Mouse (Mus musculus): ENCODE data around the gene Sept5.

Gene Sept5

GRCm38 (mm10) chr16:18632059-18632458 is 2.3 kb upstream of the Sept5 start:
- DNase-seq (ENCODE audit: low spot score), result no peak

- DNase-seq (ENCODE audit: low spot score), result no peak
Measured at GRCm38 (mm10) chr16:18631141-18631540, 1.4 kb upstream of the Sept5 start.

- no peak for DNase-seq (ENCODE audit: low spot score)
Measured at GRCm38 (mm10) chr16:18630291-18630690, 537 bp upstream of the Sept5 start.

- no peak for DNase-seq (ENCODE audit: low spot score)
Measured at GRCm38 (mm10) chr16:18628948-18629340, 810 bp downstream of the Sept5 start.

- no peak for DNase-seq (ENCODE audit: low spot score)
Measured at GRCm38 (mm10) chr16:18628206-18628947, 1.4 kb downstream of the Sept5 start.

- DNase-seq (ENCODE audit: low spot score), result no peak
Measured at GRCm38 (mm10) chr16:18627163-18627562, 2.6 kb downstream of the Sept5 start.

GRCm38 (mm10) chr16:18626376-18626878 is 3.3 kb downstream of the Sept5 start, which contains the start of gene Gm49601:
Gene Gm49601 (minus strand): TSS chr16:18626427.
- peak; percentile 61 for DNase-seq (ENCODE audit: low spot score)

GRCm38 (mm10) chr16:18625791-18626311 is 3.9 kb downstream of the Sept5 start:
- DNase-seq (ENCODE audit: low spot score), result no peak

GRCm38 (mm10) chr16:18625097-18625496 is 4.7 kb downstream of the Sept5 start:
- no peak for DNase-seq (ENCODE audit: low spot score)

GRCm38 (mm10) chr16:18624641-18625040 is 5.1 kb downstream of the Sept5 start:
- DNase-seq (ENCODE audit: low spot score), result no peak

- no peak for DNase-seq (ENCODE audit: low spot score)
Measured at GRCm38 (mm10) chr16:18623751-18624540, 5.8 kb downstream of the Sept5 start.

- no peak for DNase-seq (ENCODE audit: low spot score)
Measured at GRCm38 (mm10) chr16:18622916-18623750, 6.6 kb downstream of the Sept5 start.

- DNase-seq (ENCODE audit: low spot score), result no peak
Measured at GRCm38 (mm10) chr16:18622019-18622418, 7.7 kb downstream of the Sept5 start, which contains the start of gene Gp1bb. Gene Gp1bb (minus strand): TSS chr16:18622403.

- no peak for DNase-seq (ENCODE audit: low spot score)
Measured at GRCm38 (mm10) chr16:18621362-18622001, 8.3 kb downstream of the Sept5 start.

GRCm38 (mm10) chr16:18620601-18621361 is 9.0 kb downstream of the Sept5 start:
- DNase-seq (ENCODE audit: low spot score), result no peak

GRCm38 (mm10) chr16:18620201-18620600 is 9.6 kb downstream of the Sept5 start:
- no peak for DNase-seq (ENCODE audit: low spot score)

- no peak for DNase-seq (ENCODE audit: low spot score)
Measured at GRCm38 (mm10) chr16:18619110-18619509, 10.6 kb downstream of the Sept5 start.

GRCm38 (mm10) chr16:18618297-18618696 is 11.5 kb downstream of the Sept5 start:
- no peak for DNase-seq (ENCODE audit: low spot score)

- DNase-seq (ENCODE audit: low spot score), result peak; percentile 85
Measured at GRCm38 (mm10) chr16:18617370-18618065, 12.2 kb downstream of the Sept5 start.

- no peak for DNase-seq (ENCODE audit: low spot score)
Measured at GRCm38 (mm10) chr16:18613301-18613700, 16.5 kb downstream of the Sept5 start.
